Mouse (Mus musculus): ENCODE measurements around the gene Hspbap1. TPM values are rescaled to one million over a fixed set of nuclear protein-coding genes. Genes with fewer than 3 reads are reported as not detected.

The Hspbap1 gene
- polyA plus RNA-seq (2015; fragmentation: Nextera tagmentation; extraction: Ambion mirVana), result 21.8 and 25.5 TPM in 2 replicates

DNA sequence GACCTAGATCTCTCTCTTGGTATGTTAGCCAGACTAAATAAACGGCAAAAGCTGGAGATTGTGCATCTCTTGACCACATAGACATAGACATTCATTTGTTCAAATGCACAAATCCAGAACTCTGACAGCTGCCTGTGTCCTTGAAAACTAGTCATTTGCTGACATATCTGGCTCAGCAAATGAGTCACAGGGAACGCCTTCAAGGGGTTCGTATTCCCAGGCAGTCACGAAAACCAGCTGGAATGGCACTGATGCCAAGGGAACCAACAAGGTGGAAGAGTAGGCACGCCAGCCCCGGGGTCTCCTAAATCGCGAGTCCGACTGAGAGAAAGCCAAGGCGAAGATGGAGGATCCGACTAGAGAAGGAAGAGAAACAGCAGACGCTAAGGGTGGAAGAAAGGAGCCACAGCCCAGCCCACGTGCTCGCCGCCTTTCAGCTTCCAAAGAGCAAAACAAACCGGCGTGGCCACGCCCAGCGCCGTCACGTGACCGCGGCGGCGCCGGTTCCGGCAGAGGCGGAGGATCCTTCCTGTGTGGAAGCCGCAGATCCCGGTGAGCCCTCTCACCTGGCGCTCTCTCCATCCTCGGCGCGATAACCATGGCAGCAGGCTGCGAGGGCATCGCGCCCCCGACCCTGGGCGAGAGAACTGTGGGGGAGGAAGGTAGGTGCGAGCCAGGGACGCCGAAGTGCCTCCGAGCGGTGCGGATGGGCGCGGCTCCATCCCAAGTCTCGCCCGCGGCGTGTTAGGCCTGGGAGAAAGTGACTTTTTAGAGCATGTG, at the start of gene Hspbap1:
Gene Hspbap1 (plus strand): TSS at position 498 of the 780 bp plus-strand sequence.
- no peaks in the 10 kb centered on the region for H3K27me3 ChIP-seq (replicated peaks; ENCODE audit: control insufficient read depth, insufficient read depth, low read length)
- WGBS, result under 1% methylated on average over 51 of the region's 51 CpGs
- peak within 1 kb of the TSS; percentile 94 for H3K9ac ChIP-seq (replicated peaks; ENCODE audit: low read depth, low read length)
- ATAC-seq, result peak; percentile 85
- peaks cover 30% of the 10 kb centered on the region for H3K4me1 ChIP-seq (replicated peaks; ENCODE audit: control insufficient read depth, insufficient read depth, low read length)
- peak within 1 kb of the TSS; percentile 83 for H3K4me3 ChIP-seq (replicated peaks; ENCODE audit: low read length)
- peak within 1 kb of the TSS; percentile 93 for H3K4me2 ChIP-seq (ENCODE audit: low read length)
- no peaks in the 10 kb centered on the region for H3K36me3 ChIP-seq (ENCODE audit: control insufficient read depth, insufficient read depth)
- H3K9me3 ChIP-seq (ENCODE audit: control insufficient read depth, low read length), result no peaks in the 10 kb centered on the region
- H3K27ac ChIP-seq (ENCODE audit: low read length), result peak within 1 kb of the TSS; percentile 94

DNA sequence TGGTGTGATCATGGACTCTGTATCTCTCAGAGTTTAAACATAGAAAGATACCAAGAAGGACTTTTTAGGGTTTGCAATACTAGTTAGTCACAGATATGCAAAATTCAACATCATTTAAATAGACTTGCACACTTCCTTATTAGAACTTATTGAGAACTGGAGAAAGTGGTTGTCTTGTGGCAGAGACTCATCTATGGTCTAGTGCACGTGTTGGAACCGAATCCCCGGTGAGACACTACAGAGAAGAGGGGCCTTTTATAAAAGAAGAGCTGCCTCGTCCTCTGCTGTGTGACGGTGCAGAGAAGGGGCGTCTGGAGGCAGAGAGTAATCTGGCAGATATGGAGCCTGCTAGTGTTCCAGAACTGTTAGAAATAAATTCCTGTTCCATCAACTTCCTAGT, 45.6 kb upstream of the Hspbap1 start:
- Histone ChIP-seq H3K4me2 (ENCODE audit: low read length) (no peak overlapping the region), H3K36me3 (ENCODE audit: control insufficient read depth, insufficient read depth) (no peaks in the 10 kb centered on the region), H3K4me1 (replicated peaks; ENCODE audit: control insufficient read depth, insufficient read depth, low read length) (peaks cover 7% of the 10 kb centered on the region; the same call in 1 of the 2 replicates), H3K9me3 (ENCODE audit: control insufficient read depth, low read length) (no peaks in the 10 kb centered on the region), H3K9ac (replicated peaks; ENCODE audit: low read depth, low read length) (no peak overlapping the region), H3K27ac (ENCODE audit: low read length) (no peak overlapping the region), H3K4me3 (replicated peaks; ENCODE audit: low read length) (no peak overlapping the region), H3K27me3 (replicated peaks; ENCODE audit: control insufficient read depth, insufficient read depth, low read length) (no peaks in the 10 kb centered on the region)
- no peak for ATAC-seq
- WGBS, result 78% methylated on average over 6 of the region's 6 CpGs

DNA sequence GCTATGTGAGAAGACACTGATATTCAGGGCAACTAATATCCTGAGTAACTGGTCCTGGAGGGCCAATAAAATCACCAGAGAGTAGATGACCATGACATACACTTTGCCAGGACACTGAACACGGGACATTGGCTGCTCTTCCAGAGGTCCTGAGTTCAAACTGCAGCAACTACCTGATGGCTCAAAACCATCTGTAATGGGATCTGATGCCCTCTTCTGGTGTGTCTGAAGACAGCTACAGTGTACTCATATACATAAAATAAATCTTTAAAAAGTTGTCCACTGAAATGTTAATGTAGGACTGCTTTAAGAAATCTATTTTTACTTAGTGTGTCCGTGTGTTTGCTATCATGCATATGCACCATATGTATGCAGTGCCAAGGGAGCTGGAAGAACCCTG, 43.6 kb upstream of the Hspbap1 start:
- Histone ChIP-seq H3K27me3 (replicated peaks; ENCODE audit: control insufficient read depth, insufficient read depth, low read length) (no peaks in the 10 kb centered on the region), H3K36me3 (ENCODE audit: control insufficient read depth, insufficient read depth) (no peaks in the 10 kb centered on the region), H3K4me3 (replicated peaks; ENCODE audit: low read length) (no peak overlapping the region), H3K9ac (replicated peaks; ENCODE audit: low read depth, low read length) (no peak overlapping the region), H3K4me2 (ENCODE audit: low read length) (no peak overlapping the region), H3K27ac (ENCODE audit: low read length) (no peak overlapping the region), H3K4me1 (replicated peaks; ENCODE audit: control insufficient read depth, insufficient read depth, low read length) (peaks cover 7% of the 10 kb centered on the region; the same call in 1 of the 2 replicates), H3K9me3 (ENCODE audit: control insufficient read depth, low read length) (no peaks in the 10 kb centered on the region)
- ATAC-seq, result no peak
- WGBS, result 83% methylated on average over 2 of the region's 2 CpGs

DNA sequence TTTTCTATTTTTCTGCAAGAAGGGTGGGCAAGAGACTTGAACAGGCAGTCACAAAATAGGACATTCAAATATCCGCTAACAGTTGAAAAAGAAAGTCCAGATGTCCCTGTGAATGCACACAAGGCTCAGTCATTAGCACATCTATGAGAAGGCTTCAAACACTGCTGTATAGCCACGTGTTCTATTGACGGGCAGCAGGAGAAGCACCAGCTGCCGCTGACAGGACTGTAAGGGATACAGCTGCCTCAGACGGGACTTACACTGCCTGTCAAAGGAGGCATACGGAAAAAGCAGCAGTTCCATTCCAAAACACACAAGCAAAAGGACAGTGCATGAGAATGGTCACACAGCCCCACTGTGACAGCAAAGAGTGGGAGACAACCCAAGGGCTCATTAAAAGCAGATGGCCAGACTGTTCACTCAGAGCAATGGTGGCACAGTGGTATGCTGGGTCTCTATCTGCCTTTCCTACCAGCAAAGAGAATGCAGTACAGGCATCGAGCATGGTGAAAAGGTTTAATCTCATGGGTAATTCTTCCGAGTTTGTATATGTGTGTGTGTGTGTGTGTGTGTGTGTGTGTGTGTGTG, 40.9 kb upstream of the Hspbap1 start:
- H3K27ac ChIP-seq (ENCODE audit: low read length), result peak overlapping the region; percentile 45
- H3K9ac ChIP-seq (replicated peaks; ENCODE audit: low read depth, low read length), result no peak overlapping the region
- no peak overlapping the region for H3K4me2 ChIP-seq (ENCODE audit: low read length)
- ATAC-seq, result peak; percentile 96
- peaks cover 12% of the 10 kb centered on the region; the same call in 1 of the 2 replicates for H3K4me1 ChIP-seq (replicated peaks; ENCODE audit: control insufficient read depth, insufficient read depth, low read length)
- no peaks in the 10 kb centered on the region for H3K27me3 ChIP-seq (replicated peaks; ENCODE audit: control insufficient read depth, insufficient read depth, low read length)
- 23% methylated on average over 8 of the region's 8 CpGs for WGBS
- H3K9me3 ChIP-seq (ENCODE audit: control insufficient read depth, low read length), result no peaks in the 10 kb centered on the region
- H3K4me3 ChIP-seq (replicated peaks; ENCODE audit: low read length), result no peak overlapping the region
- H3K36me3 ChIP-seq (ENCODE audit: control insufficient read depth, insufficient read depth), result no peaks in the 10 kb centered on the region

DNA sequence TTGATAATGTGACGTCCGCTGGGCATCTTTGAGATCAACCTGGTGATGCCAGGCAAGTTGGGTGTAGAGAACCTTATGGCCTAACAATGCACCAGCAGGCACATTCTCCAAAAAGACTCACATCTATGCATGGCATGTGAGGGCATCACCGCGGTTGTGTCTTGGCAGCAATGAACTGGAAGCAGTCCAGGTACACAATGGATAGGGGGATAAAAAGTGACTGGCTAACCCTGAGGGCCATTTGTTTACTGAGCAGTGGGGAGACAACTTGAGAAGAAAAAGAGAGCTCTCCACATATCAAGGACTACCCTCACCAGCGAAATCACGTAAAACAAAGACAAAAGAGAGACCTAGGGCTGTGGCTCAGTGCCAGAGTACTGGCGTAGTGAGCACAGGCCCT, 38.1 kb upstream of the Hspbap1 start:
- Histone ChIP-seq H3K27me3 (replicated peaks; ENCODE audit: control insufficient read depth, insufficient read depth, low read length) (no peaks in the 10 kb centered on the region), H3K9ac (replicated peaks; ENCODE audit: low read depth, low read length) (no peak overlapping the region), H3K4me1 (replicated peaks; ENCODE audit: control insufficient read depth, insufficient read depth, low read length) (peaks cover 14% of the 10 kb centered on the region; the same call in 1 of the 2 replicates), H3K4me2 (ENCODE audit: low read length) (no peak overlapping the region), H3K27ac (ENCODE audit: low read length) (no peak overlapping the region), H3K36me3 (ENCODE audit: control insufficient read depth, insufficient read depth) (no peaks in the 10 kb centered on the region), H3K9me3 (ENCODE audit: control insufficient read depth, low read length) (no peaks in the 10 kb centered on the region), H3K4me3 (replicated peaks; ENCODE audit: low read length) (no peak overlapping the region)
- no peak for ATAC-seq
- 49% methylated on average over 7 of the region's 7 CpGs for WGBS

DNA sequence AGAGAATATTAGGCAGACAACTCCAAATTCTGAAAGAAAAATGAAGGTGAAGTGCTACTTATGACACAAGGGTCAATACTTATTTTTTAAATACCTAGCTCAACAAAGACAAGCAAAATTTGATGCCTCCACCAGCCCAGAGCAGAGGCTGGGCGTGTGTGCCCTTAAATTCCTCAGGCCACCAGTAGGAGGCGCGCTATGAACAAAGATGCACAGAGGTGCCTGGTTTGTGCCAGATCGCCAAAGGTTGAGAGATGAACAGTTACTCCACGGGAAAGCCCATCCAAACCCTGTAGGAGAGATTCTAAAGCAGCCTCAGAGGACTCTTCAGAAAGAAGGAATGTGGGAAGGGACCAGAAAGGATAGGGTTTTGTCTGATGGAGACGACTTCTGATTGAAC, 36.1 kb upstream of the Hspbap1 start:
- no peak overlapping the region for H3K4me3 ChIP-seq (replicated peaks; ENCODE audit: low read length)
- H3K27ac ChIP-seq (ENCODE audit: low read length), result no peak overlapping the region
- no peaks in the 10 kb centered on the region for H3K9me3 ChIP-seq (ENCODE audit: control insufficient read depth, low read length)
- no peaks in the 10 kb centered on the region for H3K36me3 ChIP-seq (ENCODE audit: control insufficient read depth, insufficient read depth)
- ATAC-seq, result no peak
- H3K27me3 ChIP-seq (replicated peaks; ENCODE audit: control insufficient read depth, insufficient read depth, low read length), result no peaks in the 10 kb centered on the region
- WGBS, result 18% methylated on average over 6 of the region's 6 CpGs
- H3K4me2 ChIP-seq (ENCODE audit: low read length), result no peak overlapping the region
- H3K4me1 ChIP-seq (replicated peaks; ENCODE audit: control insufficient read depth, insufficient read depth, low read length), result peaks cover 16% of the 10 kb centered on the region
- H3K9ac ChIP-seq (replicated peaks; ENCODE audit: low read depth, low read length), result no peak overlapping the region

DNA sequence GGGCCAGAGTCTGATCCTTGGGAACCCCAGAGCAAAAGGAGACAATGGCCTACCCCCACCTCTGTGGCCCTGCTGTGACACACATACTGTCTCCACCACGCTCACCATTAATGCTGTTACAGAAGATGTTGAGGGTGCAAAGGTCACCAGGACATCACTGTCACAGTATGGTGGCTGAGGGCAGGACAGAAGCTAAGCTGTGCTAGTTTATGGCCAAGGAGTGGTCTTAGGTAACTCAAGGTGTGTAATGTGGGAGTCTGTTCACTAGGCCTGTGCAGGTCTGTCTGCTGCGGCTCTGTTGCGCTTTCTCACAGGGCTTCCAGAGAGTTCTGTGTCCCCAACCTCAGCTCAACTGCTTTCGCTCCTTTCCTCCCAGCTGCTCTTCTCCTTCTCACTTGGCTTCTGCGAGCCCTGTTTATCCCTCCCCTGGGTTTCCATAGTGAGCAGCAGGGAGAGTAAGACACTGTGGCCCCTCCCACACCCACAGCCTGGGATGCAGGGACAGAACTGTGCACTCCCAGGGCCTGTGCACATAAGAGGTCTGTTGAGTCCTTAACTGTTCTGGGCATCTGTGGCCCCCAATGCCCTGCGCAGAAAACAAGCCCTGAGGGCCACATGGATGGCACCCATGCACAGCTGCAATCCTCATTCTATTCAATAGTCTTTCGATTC, 31.9 kb upstream of the Hspbap1 start:
- H3K27me3 ChIP-seq (replicated peaks; ENCODE audit: control insufficient read depth, insufficient read depth, low read length), result no peaks in the 10 kb centered on the region

DNA sequence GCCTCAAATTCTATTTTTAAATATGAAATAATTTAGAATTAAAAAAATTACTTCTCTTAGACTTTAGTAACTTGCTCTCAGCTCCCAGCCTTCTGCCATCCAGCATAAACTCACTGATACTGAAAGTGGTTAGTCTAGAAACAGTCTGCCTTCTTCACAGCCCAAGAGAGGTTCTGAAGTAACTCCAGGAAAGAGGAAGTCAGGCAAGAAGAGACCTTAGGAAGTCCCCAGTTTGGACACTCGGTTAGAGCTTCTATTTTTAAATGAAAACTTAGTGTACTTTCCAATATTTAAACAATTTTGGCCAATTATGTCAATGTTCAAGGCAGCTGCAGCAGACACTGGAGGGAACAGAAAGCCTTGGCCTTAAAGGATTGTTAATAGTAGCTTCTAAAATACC, 30.6 kb upstream of the Hspbap1 start:
- no peak for ATAC-seq
- WGBS, result 74% methylated on average over 1 of the region's 1 CpGs
- no peaks in the 10 kb centered on the region for H3K36me3 ChIP-seq (ENCODE audit: control insufficient read depth, insufficient read depth)
- no peak overlapping the region for H3K4me2 ChIP-seq (ENCODE audit: low read length)
- no peak overlapping the region for H3K9ac ChIP-seq (replicated peaks; ENCODE audit: low read depth, low read length)
- H3K4me3 ChIP-seq (replicated peaks; ENCODE audit: low read length), result no peak overlapping the region
- no peaks in the 10 kb centered on the region for H3K27me3 ChIP-seq (replicated peaks; ENCODE audit: control insufficient read depth, insufficient read depth, low read length)
- peaks cover 8% of the 10 kb centered on the region for H3K4me1 ChIP-seq (replicated peaks; ENCODE audit: control insufficient read depth, insufficient read depth, low read length)
- no peak overlapping the region for H3K27ac ChIP-seq (ENCODE audit: low read length)
- no peaks in the 10 kb centered on the region for H3K9me3 ChIP-seq (ENCODE audit: control insufficient read depth, low read length)

More for the DNA sequence above, 31.9 kb upstream of the Hspbap1 start:
- WGBS, result 59% methylated on average over 7 of the region's 7 CpGs
- Histone ChIP-seq H3K4me2 (ENCODE audit: low read length) (no peak overlapping the region), H3K27ac (ENCODE audit: low read length) (no peak overlapping the region), H3K4me3 (replicated peaks; ENCODE audit: low read length) (no peak overlapping the region), H3K9me3 (ENCODE audit: control insufficient read depth, low read length) (no peaks in the 10 kb centered on the region), H3K9ac (replicated peaks; ENCODE audit: low read depth, low read length) (no peak overlapping the region), H3K36me3 (ENCODE audit: control insufficient read depth, insufficient read depth) (no peaks in the 10 kb centered on the region), H3K4me1 (replicated peaks; ENCODE audit: control insufficient read depth, insufficient read depth, low read length) (peaks cover 8% of the 10 kb centered on the region)
- peak; percentile 53; the same call in 1 of the 2 replicates for ATAC-seq

DNA sequence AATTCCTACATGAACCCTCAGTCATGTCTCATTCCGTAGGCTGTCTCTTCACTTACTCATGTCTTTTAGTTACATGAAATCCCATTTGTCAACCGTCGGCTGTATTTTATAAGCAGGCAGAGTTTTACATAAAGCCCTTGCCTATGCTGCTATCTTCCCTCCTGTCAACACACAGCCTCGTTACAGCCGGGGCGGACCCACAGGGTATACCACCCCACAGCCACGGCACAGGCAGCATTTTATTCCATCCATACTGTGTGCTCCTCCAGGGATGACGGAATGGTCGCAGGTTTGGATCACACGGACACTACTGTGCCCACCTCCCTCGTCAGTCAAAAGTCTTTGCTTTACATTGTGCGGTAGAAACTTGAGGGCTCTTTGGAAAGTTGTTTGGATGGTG, 29.8 kb upstream of the Hspbap1 start:
- 61% methylated on average over 12 of the region's 12 CpGs for whole genome bisulfite sequencing
- Histone ChIP-seq H3K4me2 (ENCODE audit: low read length) (no peak overlapping the region), H3K9ac (replicated peaks; ENCODE audit: low read depth, low read length) (no peak overlapping the region), H3K27me3 (replicated peaks; ENCODE audit: control insufficient read depth, insufficient read depth, low read length) (no peaks in the 10 kb centered on the region), H3K9me3 (ENCODE audit: control insufficient read depth, low read length) (no peaks in the 10 kb centered on the region), H3K4me1 (replicated peaks; ENCODE audit: control insufficient read depth, insufficient read depth, low read length) (peaks cover 8% of the 10 kb centered on the region), H3K4me3 (replicated peaks; ENCODE audit: low read length) (no peak overlapping the region), H3K27ac (ENCODE audit: low read length) (no peak overlapping the region), H3K36me3 (ENCODE audit: control insufficient read depth, insufficient read depth) (no peaks in the 10 kb centered on the region)
- no peak for ATAC-seq

Measured in forebrain, embryonic 16.5 days (tissue).